Mouse (Mus musculus): ENCODE measurements around the gene Kank1. TPM values are rescaled to one million over a fixed set of nuclear protein-coding genes. Genes with fewer than 3 reads are reported as not detected.
"Not testable (repeated sequence)": the region's sequence is repeated elsewhere in the genome, so short reads cannot be mapped to it uniquely, and the experiment has no call there.

Gene Kank1
- polyA plus RNA-seq, 1 experiment from 2014 or later: 8.0 TPM

GRCm38 (mm10) chr19:25453146-25453545 is 216.4 kb downstream of the Kank1 start:
- Histone ChIP-seq H3K4me1 (no peaks in the 10 kb centered on the region), H3K9me3 (replicated peaks) (no peaks in the 10 kb centered on the region), H3K4me3 (no peak overlapping the region), H3K9ac (no peak overlapping the region), H3K4me2 (no peak overlapping the region), H3K27me3 (replicated peaks) (peaks cover 4% of the 10 kb centered on the region; the same call in 1 of the 2 replicates), H3K36me3 (no peaks in the 10 kb centered on the region), H3K27ac (no peak overlapping the region)
- 61% methylated on average over 5 of the region's 5 CpGs for WGBS (ENCODE audit: insufficient replicate concordance)
- ATAC-seq: no peak

- 76% methylated on average over 8 of the region's 8 CpGs for WGBS (ENCODE audit: insufficient replicate concordance)
- Histone ChIP-seq H3K9ac (no peak overlapping the region), H3K9me3 (replicated peaks) (no peaks in the 10 kb centered on the region; the same call in 1 of the 2 replicates), H3K27me3 (replicated peaks) (no peaks in the 10 kb centered on the region), H3K4me1 (no peaks in the 10 kb centered on the region), H3K27ac (no peak overlapping the region), H3K4me3 (no peak overlapping the region), H3K36me3 (no peaks in the 10 kb centered on the region), H3K4me2 (no peak overlapping the region)
- ATAC-seq: no peak
Observed at GRCm38 (mm10) chr19:25460760-25461159, 224.0 kb downstream of the Kank1 start.

GRCm38 (mm10) chr19:25461553-25462320 is 225.0 kb downstream of the Kank1 start:
- Histone ChIP-seq H3K4me1 (no peaks in the 10 kb centered on the region), H3K9ac (no peak overlapping the region), H3K4me3 (no peak overlapping the region), H3K36me3 (no peaks in the 10 kb centered on the region), H3K4me2 (no peak overlapping the region), H3K27ac (no peak overlapping the region), H3K9me3 (replicated peaks) (no peaks in the 10 kb centered on the region; the same call in 1 of the 2 replicates), H3K27me3 (replicated peaks) (no peaks in the 10 kb centered on the region)
- no peak for ATAC-seq
- 75% methylated on average over 20 of the region's 20 CpGs for WGBS (ENCODE audit: insufficient replicate concordance)

DNA sequence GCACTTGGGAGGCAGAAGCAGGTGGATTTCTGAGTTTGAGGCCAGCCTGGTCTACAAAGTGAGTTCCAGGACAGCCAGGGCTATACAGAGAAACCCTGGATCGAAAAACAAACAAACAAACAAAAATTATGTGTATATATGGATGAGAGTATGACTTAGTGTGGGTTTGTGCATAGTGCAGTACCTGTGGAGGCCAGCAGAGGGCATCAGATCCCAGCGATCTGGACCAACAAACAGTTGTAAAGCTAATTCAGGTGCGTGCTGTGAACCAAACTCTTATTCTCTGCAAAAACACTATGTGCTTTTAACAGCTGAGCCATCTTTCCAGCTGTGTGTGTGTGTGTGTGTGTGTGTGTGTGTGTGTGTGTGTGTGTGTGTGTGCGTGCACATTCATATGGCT is 239.0 kb downstream of the Kank1 start:
- not testable (repeated sequence) for H3K9me3 ChIP-seq (replicated peaks); H3K4me3 ChIP-seq; H3K9ac ChIP-seq; H3K4me2 ChIP-seq; H3K27me3 ChIP-seq (replicated peaks); H3K27ac ChIP-seq; H3K4me1 ChIP-seq; ATAC-seq; H3K36me3 ChIP-seq
- WGBS (ENCODE audit: insufficient replicate concordance): 54% methylated on average over 4 of the region's 4 CpGs

- Histone ChIP-seq H3K9ac (no peak overlapping the region), H3K4me3 (no peak overlapping the region), H3K9me3 (replicated peaks) (no peaks in the 10 kb centered on the region), H3K4me2 (no peak overlapping the region), H3K4me1 (no peaks in the 10 kb centered on the region), H3K27me3 (replicated peaks) (no peaks in the 10 kb centered on the region), H3K27ac (no peak overlapping the region), H3K36me3 (no peaks in the 10 kb centered on the region)
- WGBS (ENCODE audit: insufficient replicate concordance): 72% methylated on average over 5 of the region's 5 CpGs
- no peak for ATAC-seq
Observed at GRCm38 (mm10) chr19:25479152-25479669, 242.4 kb downstream of the Kank1 start.

- WGBS (ENCODE audit: insufficient replicate concordance): 62% methylated on average over 6 of the region's 6 CpGs
- Histone ChIP-seq H3K4me3 (no peak overlapping the region), H3K4me2 (no peak overlapping the region), H3K9me3 (replicated peaks) (no peaks in the 10 kb centered on the region), H3K27ac (no peak overlapping the region), H3K27me3 (replicated peaks) (peaks cover 2% of the 10 kb centered on the region), H3K36me3 (no peaks in the 10 kb centered on the region), H3K9ac (no peak overlapping the region), H3K4me1 (no peaks in the 10 kb centered on the region)
- ATAC-seq: no peak
Observed at GRCm38 (mm10) chr19:25480820-25481219, 244.0 kb downstream of the Kank1 start.

Other genes with a start within 250 kb of the Kank1 start
- gene Dock8, start 237.4 kb upstream of the Kank1 start, polyA plus RNA-seq (2016; fragmentation: Nextera tagmentation; extraction: Ambion mirVana): 10.6 and 11.0 TPM in 2 replicates